Mouse (Mus musculus) Patski (cell line): ENCODE data around the gene Prr32. TPM values are rescaled to one million over a fixed set of nuclear protein-coding genes. Genes with fewer than 3 reads are reported as not detected.

Source experiments
- ATAC-seq: fragments of 100-300 bp; one replicate; pipeline ENCODE4 v1.8.0; 2021
- CTCF ChIA-PET: fragments of 350-600 bp; sonication (Branson Sonifier 250); formaldehyde crosslinking; loops from one replicate; lab custom pipeline; 2022; ENCODE audit warnings: inconsistent platforms; lab: Charles Lee
- POLR2A ChIA-PET: fragments of 350-600 bp; sonication (Branson Sonifier 250); formaldehyde crosslinking; loops from one replicate; lab custom pipeline; 2022; ENCODE audit warnings: antibody characterized with exemption, inconsistent platforms; lab: Charles Lee
- DNase-seq: peaks from one replicate; pipeline ENCODE4 v3.0.0-alpha.2; 2011; ENCODE audit warnings: low read depth, low spot score
- H3K27me3 ChIP-seq: fragments of 371-371 bp; one replicate; pipeline ENCODE4 v1.5.1; 2021
- CTCF ChIP-seq: fragments of 100-300 bp; IDR thresholded peaks from one replicate; pipeline ENCODE4 v1.5.1; 2021
- in situ Hi-C: fragments of 300-500 bp; cut with MboI; formaldehyde crosslinking; loops from 3 replicates; pipeline ENCODE4 v1.11.1; 2018; ENCODE audit warnings: low pct_unique_long_range_greater_than_20kb, mixed read lengths
- polyA plus RNA-seq: library from polyadenylated mRNA; unstranded; gene quantifications from one replicate; pipeline ENCODE4 v1.2.3, GENCODE M21; 2021

Prr32 gene
- not detected for polyA plus RNA-seq

DNA sequence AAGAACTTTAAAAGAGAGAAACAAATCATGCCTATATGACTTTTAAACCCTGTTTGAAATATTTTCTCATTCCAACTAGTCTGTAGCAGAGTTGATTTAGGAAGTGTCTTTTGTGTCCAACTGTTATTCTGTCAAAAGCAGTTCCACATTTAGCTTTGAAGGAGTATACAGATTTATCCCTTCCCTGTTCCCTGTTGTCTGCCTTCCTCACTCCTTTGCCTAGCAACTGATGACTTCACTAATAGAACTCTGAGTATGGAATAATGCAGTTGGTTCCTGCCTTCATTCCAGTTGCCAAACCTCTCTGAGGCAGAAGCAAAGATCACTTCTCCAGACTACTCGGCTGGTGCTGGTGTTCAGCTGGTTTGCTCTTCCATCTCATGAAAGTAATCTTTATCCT, at the start of gene Prr32:
TSS of gene Prr32 (plus strand) at position 301 of the 400 bp plus-strand sequence.
- ATAC-seq (no peak), DNase-seq (no peak)
- ChIA-PET CTCF (no interaction called here), POLR2A (no interaction called here)
- in situ Hi-C loops = no loop called here
- H3K27me3 ChIP-seq = peaks cover 38% of the 10 kb centered on the region
- TF ChIP-seq CTCF = no peak
